In genomic region chr13:58947056-58947455, GRCm38 (mm10) we compare ENCODE assay signal across 21 mouse cellular contexts.
DNase-seq lines count a peak whose midpoint lies in the region; ATAC-seq lines count a peak whose summit lies in the region.
"Had no signal": no experiment of that assay in that cellular context is flagged by ENCODE, and none has a peak within 500 bp of the region (broad histone marks: within the 10 kb centered on the region; RNA-seq: fewer than 3 reads in every experiment).

No protein-coding gene starts in this region.

- H3K4me1 ChIP-seq in midbrain, embryonic 15.5 days: peaks cover 20% of the 10 kb centered on the region
- H3K4me1 ChIP-seq: embryonic facial prominence, embryonic 12.5 days; limb, embryonic 15.5 days; stomach, embryonic 15.5 days had no signal

- no peaks in the 10 kb centered on the region for H3K36me3 ChIP-seq in midbrain, embryonic 15.5 days (replicated peaks)
- H3K36me3 ChIP-seq: embryonic facial prominence, embryonic 12.5 days; forebrain, embryonic 15.5 days; kidney, embryonic 15.5 days; limb, embryonic 15.5 days; neural tube, embryonic 12.5 days; stomach, embryonic 15.5 days had no signal

- ATAC-seq in midbrain, embryonic 15.5 days (replicated peaks): no peak
- ATAC-seq in erythroid progenitor cell, adult 5-6 weeks (replicated peaks; ENCODE audit: low FRiP score, poor library complexity, severe bottlenecking): no peak
- ATAC-seq: forebrain, embryonic 15.5 days; intestine, postnatal 0 days; liver, postnatal 0 days had no signal

- no peaks in the 10 kb centered on the region for H3K9me3 ChIP-seq in midbrain, embryonic 15.5 days
- H3K9me3 ChIP-seq: embryonic facial prominence, embryonic 12.5 days; forebrain, embryonic 15.5 days; kidney, embryonic 15.5 days; limb, embryonic 15.5 days; neural tube, embryonic 12.5 days; stomach, embryonic 15.5 days had no signal

- peak; percentile 44 for DNase-seq in embryo, embryonic 10 days (ENCODE audit: low spot score)
- DNase-seq in embryo, embryonic 9.5 days (ENCODE audit: extremely low spot score): no peak
- DNase-seq in left cerebral cortex, postnatal 4 days: peak; percentile 51
- no peak for DNase-seq in left cerebral cortex, adult 18-20 months (ENCODE audit: low spot score in 2 of 2)
- peak; percentile 2 for DNase-seq in c-Kit-negative CD71-positive TER-119-positive erythroid progenitor cells, embryonic 14.5 days (ENCODE audit: low read depth, low spot score)
- DNase-seq in Muller cell, postnatal 12 days (ENCODE audit: inconsistent ontology term): no peak
- DNase-seq: gastrocnemius, postnatal 36 days; kidney, postnatal 4 days; liver, postnatal 0 days; lung, postnatal 10 days; thymus, adult 18-20 months had no signal

- intact Hi-C loops in left cerebral cortex, postnatal 4 days (cut with DNase I): no loop called here

- peak overlapping the region; percentile 60 for H3K27ac ChIP-seq in midbrain, embryonic 15.5 days
- H3K27ac ChIP-seq: embryonic facial prominence, embryonic 12.5 days; kidney, embryonic 15.5 days; limb, embryonic 15.5 days; neural tube, embryonic 12.5 days; stomach, embryonic 15.5 days had no signal

- no peak overlapping the region for H3K4me3 ChIP-seq in midbrain, embryonic 15.5 days
- H3K4me3 ChIP-seq: embryonic facial prominence, embryonic 12.5 days; erythroblast, embryonic 14.5 days; forebrain, embryonic 15.5 days; kidney, embryonic 15.5 days; limb, embryonic 15.5 days; neural tube, embryonic 12.5 days; stomach, embryonic 15.5 days had no signal

- WGBS in midbrain, embryonic 15.5 days: 39% methylated on average over 9 of the region's 9 CpGs

- no peak overlapping the region for H3K4me2 ChIP-seq in midbrain, embryonic 15.5 days
- H3K4me2 ChIP-seq: embryonic facial prominence, embryonic 12.5 days; forebrain, embryonic 15.5 days; kidney, embryonic 15.5 days; limb, embryonic 15.5 days; neural tube, embryonic 12.5 days; stomach, embryonic 15.5 days had no signal

- H3K27me3 ChIP-seq in midbrain, embryonic 15.5 days (replicated peaks): no peaks in the 10 kb centered on the region
- H3K27me3 ChIP-seq: embryonic facial prominence, embryonic 12.5 days; forebrain, embryonic 15.5 days; limb, embryonic 15.5 days; neural tube, embryonic 12.5 days; stomach, embryonic 15.5 days had no signal

- H3K9ac ChIP-seq in midbrain, embryonic 15.5 days: no peak overlapping the region
- H3K9ac ChIP-seq: embryonic facial prominence, embryonic 12.5 days; forebrain, embryonic 15.5 days; kidney, embryonic 15.5 days; limb, embryonic 15.5 days; liver, postnatal 0 days; neural tube, embryonic 12.5 days; stomach, embryonic 15.5 days had no signal

Comparison
In these comparisons a context has a peak if more than half of its experiments do, and no peak if none do; other contexts are left out.
1. DNase-seq: peak in embryo, embryonic 10 days (single experiment), left cerebral cortex, postnatal 4 days (single experiment) and c-Kit-negative CD71-positive TER-119-positive erythroid progenitor cells, embryonic 14.5 days (single experiment); none in embryo, embryonic 9.5 days (single experiment), left cerebral cortex, adult 18-20 months (0 of 2) and Muller cell, postnatal 12 days (single experiment).